In genomic region chr1:139162814-139163213, GRCm38 (mm10) we compare ENCODE assay signal across 9 mouse cellular contexts.
DNase-seq lines count a peak whose midpoint lies in the region; ATAC-seq and TF ChIP-seq lines count a peak whose summit lies in the region.
"Had no signal": no experiment of that assay in that cellular context is flagged by ENCODE, and none has a peak within 500 bp of the region (broad histone marks: within the 10 kb centered on the region; RNA-seq: fewer than 3 reads in every experiment).

No protein-coding gene starts in this region.

- no peak for DNase-seq in heart, adult 2 months
- no peak for DNase-seq in heart, postnatal 25 days (ENCODE audit: low spot score)
- peak; percentile 32 to 39 for DNase-seq in B cell, adult 2 months
- peak; percentile 43 for DNase-seq in brain, adult 2 months (ENCODE audit: low read depth, low spot score)
- DNase-seq in forelimb bud, embryonic 11.5 days (ENCODE audit: low read depth, low spot score) = peak; percentile 65
- DNase-seq in retina, adult 2 months (ENCODE audit: low read depth, low spot score) = peak; percentile 29
- DNase-seq in testis, postnatal 10 days (ENCODE audit: low spot score) = no peak

- H3K4me1 ChIP-seq in heart, adult 2 months (ENCODE audit: control insufficient read depth, insufficient read depth, low read length) = no peaks in the 10 kb centered on the region
- H3K4me1 ChIP-seq in limb, embryonic 13.5 days = no peaks in the 10 kb centered on the region
- H3K4me1 ChIP-seq: stomach, embryonic 15.5 days had no signal

- H3K27me3 ChIP-seq in heart, adult 2 months (ENCODE audit: control insufficient read depth, insufficient read depth, low read length) = no peaks in the 10 kb centered on the region
- no peaks in the 10 kb centered on the region for H3K27me3 ChIP-seq in limb, embryonic 13.5 days
- H3K27me3 ChIP-seq: stomach, embryonic 15.5 days had no signal

- H3K4me2 ChIP-seq in limb, embryonic 13.5 days (replicated peaks) = no peak overlapping the region
- H3K4me2 ChIP-seq: stomach, embryonic 15.5 days had no signal

- no peaks in the 10 kb centered on the region for H3K79me2 ChIP-seq in heart, adult 2 months (replicated peaks; ENCODE audit: control insufficient read depth, insufficient read depth, low read length)

- no peak for TF ChIP-seq EP300 in heart, adult 2 months (IDR thresholded peaks at IDR 0.05; ENCODE audit: insufficient read depth, low read depth, low read length)

- H3K36me3 ChIP-seq in heart, adult 2 months (ENCODE audit: control insufficient read depth, insufficient read depth, low read length) = no peaks in the 10 kb centered on the region
- H3K36me3 ChIP-seq in limb, embryonic 13.5 days = no peaks in the 10 kb centered on the region
- H3K36me3 ChIP-seq: stomach, embryonic 15.5 days had no signal

- 38% methylated on average over 5 of the region's 5 CpGs for WGBS in heart, adult 2 months
- 24% methylated on average over 5 of the region's 5 CpGs for WGBS in limb, embryonic 13.5 days

- TF ChIP-seq POLR2A in heart, adult 2 months (IDR thresholded peaks at IDR 0.05; ENCODE audit: insufficient read depth, low read depth, low read length) = no peak

- peak; percentile 66 for TF ChIP-seq CTCF in heart, adult 2 months (IDR thresholded peaks at IDR 0.05)

- H3K9ac ChIP-seq in heart, adult 2 months (ENCODE audit: low read depth, low read length) = no peak overlapping the region
- H3K9ac ChIP-seq in limb, embryonic 13.5 days = no peak overlapping the region
- H3K9ac ChIP-seq: stomach, embryonic 15.5 days had no signal

- intact Hi-C loops in heart, adult 2 months (cut with DNase I) = no loop called here
- intact Hi-C loops in heart, postnatal 25 days (cut with DNase I) = loop anchor here (5.0 kb wide), 1 partner anchor 104 kb away; no protein-coding TSS in a partner anchor

- H3K4me3 ChIP-seq in heart, adult 2 months = no peak overlapping the region
- H3K4me3 ChIP-seq in limb, embryonic 13.5 days = no peak overlapping the region
- H3K4me3 ChIP-seq: stomach, embryonic 15.5 days had no signal

- no peak overlapping the region for H3K27ac ChIP-seq in heart, adult 2 months
- no peak overlapping the region for H3K27ac ChIP-seq in limb, embryonic 13.5 days
- H3K27ac ChIP-seq: stomach, embryonic 15.5 days had no signal

- ATAC-seq in limb, embryonic 13.5 days (ENCODE audit: low FRiP score, low read depth) = 0 out of 2 replicates have a peak, but pooled peaks have one; percentile 28

- H3K9me3 ChIP-seq in limb, embryonic 13.5 days = no peaks in the 10 kb centered on the region
- H3K9me3 ChIP-seq: stomach, embryonic 15.5 days had no signal

Comparison
In these comparisons a context has a peak if more than half of its experiments do, and no peak if none do; other contexts are left out.
1. DNase-seq: peak in B cell, adult 2 months (2 of 2), brain, adult 2 months (single experiment), forelimb bud, embryonic 11.5 days (single experiment) and retina, adult 2 months (single experiment); none in heart, adult 2 months (0 of 2), heart, postnatal 25 days (single experiment) and testis, postnatal 10 days (single experiment).